In genomic region chr8:124256841-124257240, GRCm38 (mm10) we compare ENCODE assay signal across 9 mouse cellular contexts. TPM values are rescaled to one million over a fixed set of nuclear protein-coding genes. Genes with fewer than 3 reads are reported as not detected.
A peak's percentile ranks its signal among the peaks of the same experiment; 100 is the strongest.
DNase-seq lines count a peak whose midpoint lies in the region; ATAC-seq and TF ChIP-seq lines count a peak whose summit lies in the region.
"Had no signal": no experiment of that assay in that cellular context is flagged by ENCODE, and none has a peak within 500 bp of the region (broad histone marks: within the 10 kb centered on the region; RNA-seq: fewer than 3 reads in every experiment).

No protein-coding gene starts in this region.

- H3K36me3 ChIP-seq in kidney, embryonic 16.5 days (ENCODE audit: insufficient read depth, low read length): no peaks in the 10 kb centered on the region
- no peaks in the 10 kb centered on the region for H3K36me3 ChIP-seq in midbrain, embryonic 15.5 days (replicated peaks)
- H3K36me3 ChIP-seq in liver, postnatal 0 days (replicated peaks; ENCODE audit: insufficient read depth, low read length): no peaks in the 10 kb centered on the region

- 0 out of 2 replicates have a peak overlapping the region, but pooled peaks have one; percentile 15 for H3K9ac ChIP-seq in kidney, embryonic 16.5 days (replicated peaks; ENCODE audit: low read length)
- no peak overlapping the region; the same call in 1 of the 2 replicates for H3K9ac ChIP-seq in midbrain, embryonic 15.5 days
- no peak overlapping the region for H3K9ac ChIP-seq in liver, postnatal 0 days (replicated peaks)

- H3K4me1 ChIP-seq in kidney, embryonic 16.5 days (ENCODE audit: insufficient read depth, low read length): peaks cover 28% of the 10 kb centered on the region
- H3K4me1 ChIP-seq in embryonic fibroblast, embryonic 13.5 days (ENCODE audit: control insufficient read depth, insufficient read depth, low read length): peaks cover 32% of the 10 kb centered on the region
- peaks cover 58% of the 10 kb centered on the region for H3K4me1 ChIP-seq in midbrain, embryonic 15.5 days
- H3K4me1 ChIP-seq in liver, postnatal 0 days (ENCODE audit: insufficient read depth): peaks cover 23% of the 10 kb centered on the region

- intact Hi-C loops in heart, postnatal 14 days (cut with DNase I): no loop called here

- no peaks in the 10 kb centered on the region for H3K9me3 ChIP-seq in kidney, embryonic 16.5 days (ENCODE audit: low read length)
- H3K9me3 ChIP-seq in midbrain, embryonic 15.5 days: no peaks in the 10 kb centered on the region
- H3K9me3 ChIP-seq in liver, postnatal 0 days (ENCODE audit: low read length): no peaks in the 10 kb centered on the region

- H3K4me2 ChIP-seq in kidney, embryonic 16.5 days (replicated peaks; ENCODE audit: low read depth, low read length): no peak overlapping the region
- H3K4me2 ChIP-seq in midbrain, embryonic 15.5 days: no peak overlapping the region
- no peak overlapping the region for H3K4me2 ChIP-seq in liver, postnatal 0 days (ENCODE audit: low read depth, low read length)

- no peak for ATAC-seq in kidney, embryonic 16.5 days (ENCODE audit: low FRiP score, low TSS enrichment)
- ATAC-seq in midbrain, embryonic 15.5 days (replicated peaks): peak; percentile 41; the same call in 1 of the 2 replicates
- no peak for ATAC-seq in activated CD4-positive, CD25-positive, alpha-beta regulatory T cell, adult 4 months
- ATAC-seq in liver, postnatal 0 days: no peak

- no peak for TF ChIP-seq POLR2A in embryonic fibroblast, embryonic 13.5 days (IDR thresholded peaks at IDR 0.05; ENCODE audit: low read depth, low read length)

- no peak for DNase-seq in kidney, adult 8-10 months
- peak; percentile 43 to 49 for DNase-seq in heart, postnatal 14 days
- DNase-seq in liver, postnatal 0 days: no peak
- DNase-seq in frontal cortex, postnatal 10 days (ENCODE audit: low spot score in 2 of 2): no peak

- no peak overlapping the region for H3K4me3 ChIP-seq in kidney, embryonic 16.5 days (ENCODE audit: low read length)
- H3K4me3 ChIP-seq in embryonic fibroblast, embryonic 13.5 days (ENCODE audit: insufficient read depth, low read length): no peak overlapping the region
- no peak overlapping the region for H3K4me3 ChIP-seq in midbrain, embryonic 15.5 days
- no peak overlapping the region for H3K4me3 ChIP-seq in liver, postnatal 0 days (ENCODE audit: low read depth, low read length)

- TF ChIP-seq EP300 in liver, postnatal 0 days (IDR thresholded peaks at IDR 0.05; ENCODE audit: low read depth): no peak

- no peaks in the 10 kb centered on the region for H3K27me3 ChIP-seq in kidney, embryonic 16.5 days (ENCODE audit: insufficient read depth, low read length)
- no peaks in the 10 kb centered on the region for H3K27me3 ChIP-seq in midbrain, embryonic 15.5 days (replicated peaks)
- H3K27me3 ChIP-seq in liver, postnatal 0 days (ENCODE audit: insufficient read depth, low read length): no peaks in the 10 kb centered on the region
- H3K27me3 ChIP-seq: CH12.LX had no signal

- TF ChIP-seq CTCF in embryonic fibroblast, embryonic 13.5 days (IDR thresholded peaks at IDR 0.05; ENCODE audit: borderline replicate concordance, insufficient read depth, low read length): no peak
- TF ChIP-seq CTCF in liver, postnatal 0 days (IDR thresholded peaks at IDR 0.05; ENCODE audit: low read depth): no peak

- WGBS in kidney, embryonic 16.5 days: 76% methylated on average over 9 of the region's 9 CpGs
- 52% methylated on average over 9 of the region's 9 CpGs for WGBS in midbrain, embryonic 15.5 days
- 74% methylated on average over 9 of the region's 9 CpGs for WGBS in liver, postnatal 0 days (ENCODE audit: insufficient replicate concordance)

- no peak overlapping the region for H3K27ac ChIP-seq in kidney, embryonic 16.5 days (ENCODE audit: low read length)
- peak overlapping the region; percentile 34 for H3K27ac ChIP-seq in embryonic fibroblast, embryonic 13.5 days (ENCODE audit: insufficient read depth, low read length)
- peak overlapping the region; percentile 72 for H3K27ac ChIP-seq in midbrain, embryonic 15.5 days
- H3K27ac ChIP-seq in liver, postnatal 0 days (ENCODE audit: low read depth): no peak overlapping the region

RNA-seq across cellular contexts. Expression of gene Galnt2, which starts 25.6 kb away (rescaled TPM):
- 47.0 and 47.1 TPM in 2 replicates for polyA plus RNA-seq in kidney, embryonic 16.5 days (2015; fragmentation: Nextera tagmentation; extraction: Ambion mirVana)
- polyA plus RNA-seq in embryonic fibroblast, embryonic 13.5 days (2011; ENCODE audit: insufficient read length, low read depth, missing spikeins): 20.3 and 45.2 TPM in 2 replicates
- total RNA-seq in heart, postnatal 14 days (2021): 10 to 100 TPM; 41.9 to 42.7 TPM
- 67.4 and 78.1 TPM in 2 replicates for polyA plus RNA-seq in midbrain, embryonic 15.5 days (2015; fragmentation: Nextera tagmentation; extraction: Ambion mirVana)
- polyA plus RNA-seq in activated CD4-positive, CD25-positive, alpha-beta regulatory T cell, adult 4 months (2017; shearing (Covaris generic)): 10 to 100 TPM; 18.2 to 20.1 TPM
- polyA plus RNA-seq in liver, postnatal 0 days (2015; fragmentation: Nextera tagmentation; extraction: Ambion mirVana): 23.3 and 23.5 TPM in 2 replicates

Comparison
In these comparisons a context has a peak if more than half of its experiments do, and no peak if none do; other contexts are left out.
1. H3K27ac ChIP-seq: peak in embryonic fibroblast, embryonic 13.5 days (single experiment) and midbrain, embryonic 15.5 days (single experiment); none in kidney, embryonic 16.5 days (single experiment) and liver, postnatal 0 days (single experiment).
2. DNase-seq: peak in heart, postnatal 14 days (2 of 2); none in kidney, adult 8-10 months (0 of 2), liver, postnatal 0 days (single experiment) and frontal cortex, postnatal 10 days (0 of 2).